Mouse (Mus musculus) heart, adult 2 months (tissue): Measurements from ENCODE around the gene Zfp61.

Experiments used
- CTCF ChIP-seq: fragments of 200-600 bp; IDR thresholded peaks from 2 replicates; pipeline ENCODE4 v1.8.1; 2022; ENCODE audit warnings: antibody characterized with exemption, mild to moderate bottlenecking, moderate library complexity
- POLR2A ChIP-seq: fragments of 200-500 bp; IDR thresholded peaks from 2 replicates; pipeline ENCODE4 v1.6.1; 2011; ENCODE audit warnings: mild to moderate bottlenecking, low read depth, low read length, control low read depth; ENCODE audit not compliant: insufficient read depth

GRCm38 (mm10) chr7:24254633-24255474, 46.2 kb downstream of the Zfp61 start, which contains the start of gene Zfp108:
- TF ChIP-seq POLR2A (peak; percentile 79), CTCF (no peak)
